Mouse (Mus musculus) intestine, postnatal 0 days (tissue): ENCODE data around the gene Syne1. TPM values are rescaled to one million over a fixed set of nuclear protein-coding genes. Genes with fewer than 3 reads are reported as not detected.

Experiments
- ATAC-seq: fragments of 200-750 bp; cut with Nextera tagmentation; 2 replicates; pipeline ENCODE4 v1.8.0; 2017; ENCODE audit warnings: mild to moderate bottlenecking, moderate TSS enrichment, moderate library complexity
- H3K27ac ChIP-seq: fragments of 300-500 bp; sonication (generic); 2 replicates; pipeline ENCODE4 v1.5.1; 2014; ENCODE audit warnings: mild to moderate bottlenecking, low read depth, low read length, moderate library complexity
- H3K27me3 ChIP-seq: fragments of 300-500 bp; sonication (generic); replicated peaks from 2 replicates; pipeline ENCODE4 v1.6.1; 2014; ENCODE audit warnings: low read length, mixed read lengths; ENCODE audit not compliant: control insufficient read depth, insufficient read depth
- H3K36me3 ChIP-seq: fragments of 300-500 bp; sonication (generic); 2 replicates; pipeline ENCODE4 v1.6.1; 2014; ENCODE audit warnings: mild to moderate bottlenecking, moderate library complexity; ENCODE audit not compliant: control insufficient read depth, insufficient read depth
- H3K4me1 ChIP-seq: fragments of 300-500 bp; sonication (generic); replicated peaks from 2 replicates; pipeline ENCODE4 v1.6.1; 2014; ENCODE audit warnings: antibody characterized with exemption, low read length, mixed read lengths; ENCODE audit not compliant: control insufficient read depth, insufficient read depth
- H3K4me2 ChIP-seq: fragments of 300-500 bp; sonication (generic); replicated peaks from 2 replicates; pipeline ENCODE4 v1.6.1; 2014; ENCODE audit warnings: low read depth, mild to moderate bottlenecking, moderate library complexity
- H3K4me3 ChIP-seq: fragments of 300-500 bp; sonication (generic); 2 replicates; pipeline ENCODE4 v1.5.1; 2014; ENCODE audit warnings: low read depth, low read length
- H3K9ac ChIP-seq: fragments of 300-500 bp; sonication (generic); 2 replicates; pipeline ENCODE4 v1.6.1; 2014; ENCODE audit warnings: mild to moderate bottlenecking, low read depth, low read length
- H3K9me3 ChIP-seq: fragments of 300-500 bp; sonication (generic); 2 replicates; pipeline ENCODE4 v1.6.1; 2016; ENCODE audit warnings: mixed run types; ENCODE audit not compliant: control insufficient read depth
- CTCF ChIP-seq: sonication (generic); IDR thresholded peaks from 2 replicates; pipeline ENCODE4 v1.5.1; 2016; ENCODE audit warnings: low read depth, mild to moderate bottlenecking, control low read depth, antibody characterized with exemption, moderate library complexity
- WGBS: fragments of 180-500 bp; shearing (Covaris S2); extraction: QIAGEN DNeasy Blood & Tissue Kit; methylation state at CpG from one replicate; pipeline ENCODE4 v1.1.7; 2014; 5-methylcytosine and 5-hydroxymethylcytosine counted together
- polyA plus RNA-seq: library from polyadenylated mRNA; unstranded; fragments of >200 nt; fragmentation: Nextera tagmentation; extraction: Ambion mirVana; gene quantifications from 2 replicates; pipeline ENCODE4 v1.2.1, GENCODE M21; 2015

Syne1 gene
- polyA plus RNA-seq, 1 experiment from 2014 or later: 4.3 TPM

DNA sequence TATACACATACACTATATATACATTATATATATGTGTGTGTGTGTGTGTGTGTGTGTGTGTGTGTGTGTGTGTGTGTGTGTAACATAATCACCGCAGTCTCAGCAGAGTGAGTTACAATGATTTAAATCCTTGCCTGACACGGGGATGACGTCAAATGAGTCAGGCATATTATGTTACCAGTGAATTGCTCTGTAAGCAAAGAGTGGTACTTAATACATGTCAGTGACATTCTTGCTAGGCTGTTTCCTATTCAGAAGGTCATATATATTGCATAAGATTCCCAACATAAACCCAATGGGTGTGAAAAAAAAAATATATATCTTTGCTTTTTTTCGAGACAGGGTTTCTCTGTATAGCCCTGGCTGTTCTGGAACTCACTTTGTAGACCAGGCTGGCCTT, 462.1 kb downstream of the Syne1 start:
- Histone ChIP-seq H3K27me3 (no peaks in the 10 kb centered on the region), H3K4me2 (no peak overlapping the region), H3K9ac (no peak overlapping the region), H3K4me3 (no peak overlapping the region), H3K9me3 (no peaks in the 10 kb centered on the region), H3K27ac (no peak overlapping the region), H3K4me1 (no peaks in the 10 kb centered on the region), H3K36me3 (no peaks in the 10 kb centered on the region)
- ATAC-seq: no peak
- no peak for TF ChIP-seq CTCF
- 84% methylated on average over 4 of the region's 4 CpGs for WGBS

GRCm38 (mm10) chr10:5087336-5087735, 463.9 kb downstream of the Syne1 start:
- Histone ChIP-seq H3K36me3 (no peaks in the 10 kb centered on the region), H3K9me3 (no peaks in the 10 kb centered on the region), H3K27ac (no peak overlapping the region), H3K27me3 (no peaks in the 10 kb centered on the region), H3K4me3 (no peak overlapping the region), H3K4me1 (no peaks in the 10 kb centered on the region), H3K4me2 (no peak overlapping the region), H3K9ac (no peak overlapping the region)
- WGBS: 91% methylated on average over 7 of the region's 7 CpGs
- ATAC-seq: no peak
- TF ChIP-seq CTCF: no peak

- H3K4me2 ChIP-seq: no peak overlapping the region
- 84% methylated on average over 6 of the region's 6 CpGs for WGBS
- TF ChIP-seq CTCF: no peak
- no peak overlapping the region for H3K9ac ChIP-seq
- no peak overlapping the region for H3K4me3 ChIP-seq
- no peak overlapping the region for H3K27ac ChIP-seq
- H3K27me3 ChIP-seq: no peaks in the 10 kb centered on the region
- H3K4me1 ChIP-seq: no peaks in the 10 kb centered on the region
- no peaks in the 10 kb centered on the region for H3K36me3 ChIP-seq
- no peak for ATAC-seq
- no peaks in the 10 kb centered on the region for H3K9me3 ChIP-seq
Measured at GRCm38 (mm10) chr10:5086329-5086728, 465.0 kb downstream of the Syne1 start.

GRCm38 (mm10) chr10:5085792-5086191, 465.5 kb downstream of the Syne1 start:
- no peak overlapping the region for H3K4me3 ChIP-seq
- H3K4me2 ChIP-seq: no peak overlapping the region
- ATAC-seq: no peak
- no peaks in the 10 kb centered on the region for H3K4me1 ChIP-seq
- no peak for TF ChIP-seq CTCF
- no peaks in the 10 kb centered on the region for H3K27me3 ChIP-seq
- H3K9me3 ChIP-seq: no peaks in the 10 kb centered on the region
- H3K27ac ChIP-seq: no peak overlapping the region
- 71% methylated on average over 5 of the region's 5 CpGs for WGBS
- H3K9ac ChIP-seq: no peak overlapping the region
- H3K36me3 ChIP-seq: no peaks in the 10 kb centered on the region

- H3K4me2 ChIP-seq: no peak overlapping the region
- no peak overlapping the region for H3K4me3 ChIP-seq
- H3K4me1 ChIP-seq: no peaks in the 10 kb centered on the region
- H3K9ac ChIP-seq: no peak overlapping the region
- no peak overlapping the region for H3K27ac ChIP-seq
- H3K27me3 ChIP-seq: no peaks in the 10 kb centered on the region
- WGBS: 80% methylated on average over 6 of the region's 6 CpGs
- H3K36me3 ChIP-seq: no peaks in the 10 kb centered on the region
- ATAC-seq: no peak
- TF ChIP-seq CTCF: no peak
- H3K9me3 ChIP-seq: no peaks in the 10 kb centered on the region
Measured at GRCm38 (mm10) chr10:5083716-5084115, 467.6 kb downstream of the Syne1 start.

GRCm38 (mm10) chr10:5079945-5080468, 471.3 kb downstream of the Syne1 start:
- WGBS: 51% methylated on average over 9 of the region's 9 CpGs
- Histone ChIP-seq H3K27me3 (no peaks in the 10 kb centered on the region), H3K27ac (no peak overlapping the region), H3K9ac (no peak overlapping the region), H3K4me1 (no peaks in the 10 kb centered on the region), H3K4me2 (no peak overlapping the region), H3K4me3 (no peak overlapping the region), H3K36me3 (peaks cover 8% of the 10 kb centered on the region; the same call in 1 of the 2 replicates), H3K9me3 (no peaks in the 10 kb centered on the region)
- ATAC-seq: no peak
- no peak for TF ChIP-seq CTCF

GRCm38 (mm10) chr10:5075724-5076123, 475.6 kb downstream of the Syne1 start:
- ATAC-seq: no peak
- Histone ChIP-seq H3K4me1 (no peaks in the 10 kb centered on the region), H3K27ac (no peak overlapping the region), H3K4me3 (no peak overlapping the region), H3K9ac (no peak overlapping the region), H3K9me3 (no peaks in the 10 kb centered on the region), H3K4me2 (no peak overlapping the region), H3K36me3 (peaks cover 17% of the 10 kb centered on the region; the same call in 1 of the 2 replicates), H3K27me3 (no peaks in the 10 kb centered on the region)
- 91% methylated on average over 7 of the region's 7 CpGs for WGBS
- TF ChIP-seq CTCF: no peak
